Mouse (Mus musculus) c-Kit-positive CD71-negative TER-119-negative erythroid progenitor cells, embryonic 14.5 days (primary cell): ENCODE results near the gene Duox2.

Experiments used
- DNase-seq: peaks from one replicate; pipeline ENCODE4 v3.0.0-alpha.2; 2013; ENCODE audit warnings: low read depth

The Duox2 gene

GRCm38 (mm10) chr2:122301921-122302573, 3.8 kb upstream of the Duox2 start:
- no peak for DNase-seq

GRCm38 (mm10) chr2:122301081-122301920, 3.1 kb upstream of the Duox2 start:
- no peak for DNase-seq

- no peak for DNase-seq
These were observed 2.4 kb upstream of the Duox2 start for GRCm38 (mm10) chr2:122300656-122301020.

GRCm38 (mm10) chr2:122299911-122300655, 1.8 kb upstream of the Duox2 start:
- DNase-seq = no peak

- no peak for DNase-seq
These were observed 594 bp upstream of the Duox2 start, which contains the start of gene Duoxa2 for GRCm38 (mm10) chr2:122298596-122299490. Duoxa2 (plus strand) TSS chr2:122298900.

- no peak for DNase-seq
These were observed 766 bp downstream of the Duox2 start for GRCm38 (mm10) chr2:122297271-122298095.

GRCm38 (mm10) chr2:122294916-122295315, 3.3 kb downstream of the Duox2 start:
- DNase-seq = no peak

GRCm38 (mm10) chr2:122286137-122286536, 12.1 kb downstream of the Duox2 start:
- no peak for DNase-seq

- DNase-seq = no peak
These were observed 14.2 kb downstream of the Duox2 start for GRCm38 (mm10) chr2:122284091-122284490.

- DNase-seq = no peak
These were observed 19.5 kb downstream of the Duox2 start for GRCm38 (mm10) chr2:122278769-122279168.

- DNase-seq = no peak
These were observed 31.6 kb downstream of the Duox2 start for GRCm38 (mm10) chr2:122266407-122267193.

GRCm38 (mm10) chr2:122264690-122265089, 33.6 kb downstream of the Duox2 start:
- DNase-seq = no peak

- DNase-seq = no peak
These were observed 37.5 kb downstream of the Duox2 start for GRCm38 (mm10) chr2:122260729-122261128.

- DNase-seq = no peak
These were observed 42.3 kb downstream of the Duox2 start for GRCm38 (mm10) chr2:122255997-122256396.

- DNase-seq = no peak
These were observed 50.5 kb downstream of the Duox2 start for GRCm38 (mm10) chr2:122247786-122248185.

- peak; percentile 72 for DNase-seq
These were observed 54.5 kb downstream of the Duox2 start for GRCm38 (mm10) chr2:122243671-122244131.

- no peak for DNase-seq
These were observed 56.3 kb downstream of the Duox2 start for GRCm38 (mm10) chr2:122241935-122242334.

GRCm38 (mm10) chr2:122241226-122241625, 57.0 kb downstream of the Duox2 start:
- DNase-seq = no peak

- no peak for DNase-seq
These were observed 57.5 kb downstream of the Duox2 start for GRCm38 (mm10) chr2:122240735-122241134.
